Mouse (Mus musculus) lung, postnatal 0 days (tissue): ENCODE data around the gene Fam120a.

ENCODE experiments used
- CTCF ChIP-seq: IDR thresholded peaks from 2 replicates; pipeline ENCODE4 v1.5.1; 2016; ENCODE audit warnings: antibody characterized with exemption, mild to moderate bottlenecking
- EP300 ChIP-seq: IDR thresholded peaks from 2 replicates; pipeline ENCODE4 v1.6.1; 2016; ENCODE audit warnings: antibody characterized with exemption, mild to moderate bottlenecking, control low read depth

- TF ChIP-seq CTCF: no peak
- no peak for TF ChIP-seq EP300
These were observed 33.2 kb downstream of the Fam120a start for GRCm38 (mm10) chr13:48934597-48934996.
